Mouse (Mus musculus): ENCODE data around the gene Crb3. TPM values are rescaled to one million over a fixed set of nuclear protein-coding genes. Genes with fewer than 3 reads are reported as not detected.

Crb3 gene
- total RNA-seq, 2 experiments from 2014 or later: 0.36 to 0.67 TPM

DNA sequence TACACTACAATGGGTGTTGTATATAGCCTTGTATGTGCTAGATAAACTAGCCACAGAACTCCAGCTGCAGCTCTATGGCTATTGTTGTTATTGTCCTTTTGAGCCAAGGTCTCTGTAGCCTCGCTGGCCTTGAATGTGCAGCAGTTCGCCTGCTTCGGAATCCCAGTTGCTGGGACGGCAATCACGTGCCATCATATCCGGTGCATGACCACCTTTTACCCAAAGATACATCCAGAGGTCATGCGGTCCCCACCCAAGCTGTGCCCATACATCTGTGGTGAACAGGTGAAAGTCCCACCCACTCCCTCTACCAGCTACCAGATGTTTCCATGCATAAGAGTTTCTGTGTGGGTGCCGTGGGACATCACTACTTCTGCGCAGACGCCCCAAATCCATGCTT, 2.2 kb downstream of the Crb3 start:
- peak in 1 of 2 experiments; percentile 32 for DNase-seq (ENCODE audit: low spot score in 2 of 2)

DNA sequence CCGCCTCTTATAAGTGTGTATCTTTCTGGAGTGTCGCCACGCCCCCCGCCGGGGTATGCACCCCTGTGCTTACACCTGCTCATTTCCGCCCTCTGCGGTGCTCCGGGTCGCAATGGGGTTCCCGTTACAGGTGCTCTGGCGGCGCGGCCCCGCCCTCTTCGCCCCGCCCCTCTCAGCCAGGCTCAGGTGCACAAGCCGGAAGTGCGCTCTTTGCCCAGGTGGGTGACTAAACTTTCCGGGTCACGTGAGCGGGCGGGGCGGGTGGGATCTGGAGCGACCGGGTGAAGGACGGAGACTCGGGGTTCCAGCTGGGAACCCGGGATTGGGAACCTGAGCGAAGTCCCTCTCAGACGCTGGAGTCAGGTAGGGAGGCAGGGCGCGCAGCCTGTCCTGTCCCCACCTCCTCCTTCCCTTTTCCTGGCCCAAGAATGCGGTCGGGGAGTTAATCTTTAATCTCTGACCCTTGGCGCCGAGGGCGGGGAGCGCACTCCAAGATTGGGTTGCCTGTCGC, 3.2 kb downstream of the Crb3 start:
- peak in 1 of 2 experiments; percentile 33 for DNase-seq (ENCODE audit: low spot score in 2 of 2)

DNA sequence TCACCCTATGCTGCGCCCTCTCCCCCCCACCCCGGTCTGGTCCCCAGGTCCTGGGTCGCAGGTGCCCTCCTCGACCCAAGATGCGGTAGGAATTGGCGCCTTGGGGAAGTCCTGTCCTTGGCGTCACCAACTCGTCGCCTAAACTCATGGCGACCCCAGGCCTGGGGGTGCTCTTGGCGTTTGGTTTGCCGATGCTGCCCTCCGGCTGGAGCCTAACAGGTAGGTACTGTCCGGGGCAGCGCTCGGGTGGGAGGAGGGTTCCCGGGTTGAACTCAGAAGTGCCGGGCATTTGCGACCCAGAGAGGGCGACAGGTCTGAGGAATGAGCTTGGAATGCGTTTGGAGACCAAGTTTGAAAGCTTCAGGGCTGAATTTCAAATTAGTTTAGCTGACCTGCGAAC, 3.6 kb downstream of the Crb3 start:
- DNase-seq (ENCODE audit: low spot score in 2 of 2): peak in 1 of 2 experiments; percentile 9

DNA sequence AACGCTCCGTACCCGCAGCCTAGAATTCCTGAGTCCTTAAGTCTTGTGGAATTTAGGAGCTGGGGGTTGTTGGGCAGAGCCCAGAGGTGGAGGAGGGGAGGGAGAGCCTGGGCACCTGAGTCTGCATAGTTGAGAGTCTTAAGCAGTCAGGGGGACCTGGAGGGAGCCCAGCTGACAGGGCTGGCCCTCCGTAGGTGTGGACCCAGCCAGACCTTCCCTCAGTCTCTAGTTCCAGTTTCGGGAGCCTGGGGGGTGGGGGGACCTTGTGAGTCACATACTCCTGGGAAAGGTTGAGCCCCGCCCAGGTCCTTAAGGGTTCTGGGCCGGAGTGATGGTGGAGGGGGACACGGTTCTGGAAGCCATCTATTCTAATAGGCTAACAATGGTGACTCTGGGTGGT, 4.1 kb downstream of the Crb3 start:
- DNase-seq (ENCODE audit: low spot score in 2 of 2): no peak

DNA sequence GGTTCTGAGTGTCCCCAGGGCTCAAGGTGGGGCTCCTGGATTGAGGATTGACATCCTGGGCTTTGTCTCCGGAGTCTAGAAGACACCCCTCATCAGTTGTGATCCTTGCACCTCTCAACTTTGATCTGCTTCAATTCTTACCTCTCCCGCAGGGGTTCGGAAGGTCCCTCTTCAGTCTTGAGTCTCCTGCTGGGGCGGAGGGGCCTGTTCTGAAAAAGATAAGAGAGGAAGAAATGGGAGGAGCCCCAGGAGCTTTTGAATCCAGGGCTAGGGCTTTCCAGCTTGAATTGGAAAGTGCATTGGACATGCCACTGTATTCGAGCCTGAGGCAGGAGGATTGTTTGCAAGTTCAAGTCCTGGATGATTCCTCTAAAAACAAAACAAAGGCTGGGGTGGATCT, 8.0 kb downstream of the Crb3 start:
- no peak for DNase-seq (ENCODE audit: low spot score in 2 of 2)

DNA sequence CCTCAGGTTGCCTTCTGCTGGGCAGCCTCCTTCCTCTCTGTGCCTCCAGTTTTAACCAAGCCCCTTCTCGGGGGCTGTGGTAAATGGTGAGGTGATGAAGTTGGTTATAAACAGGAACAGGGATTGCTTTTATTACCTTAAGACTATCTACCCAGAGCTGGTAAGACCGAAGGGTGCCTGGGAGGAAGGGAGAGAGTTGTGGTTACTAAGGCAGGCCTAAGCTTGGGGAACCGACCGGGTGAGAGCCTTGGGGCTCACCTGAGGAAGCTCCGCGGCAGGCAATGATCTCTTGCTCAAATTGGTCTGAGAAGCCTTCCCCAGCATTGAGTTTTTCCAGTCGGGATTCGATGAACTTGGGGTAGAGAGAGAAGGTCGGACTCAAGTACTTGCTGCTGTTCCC, 11.4 kb downstream of the Crb3 start:
- no peak for DNase-seq (ENCODE audit: low spot score in 2 of 2)

DNA sequence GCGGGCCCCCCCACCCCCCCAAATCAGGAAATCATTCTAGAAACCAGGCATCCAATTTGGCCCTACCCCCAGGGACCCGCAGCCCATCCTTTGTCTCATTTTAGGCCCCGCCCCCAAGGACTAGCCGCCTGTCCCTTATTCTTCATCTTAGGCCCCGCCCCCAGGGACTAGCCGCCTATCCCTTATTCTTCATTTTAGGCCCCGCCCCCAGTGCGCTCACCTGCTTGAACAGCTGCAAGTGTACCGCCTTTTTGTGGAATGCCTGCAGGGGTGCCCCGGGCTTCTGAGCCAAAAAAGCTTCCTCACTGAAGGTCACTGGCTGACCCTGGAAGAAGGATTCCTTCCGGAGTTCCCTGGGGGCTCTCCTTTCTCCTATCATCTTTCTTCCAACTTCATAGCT, 11.8 kb downstream of the Crb3 start:
- DNase-seq (ENCODE audit: low spot score in 2 of 2): no peak

DNA sequence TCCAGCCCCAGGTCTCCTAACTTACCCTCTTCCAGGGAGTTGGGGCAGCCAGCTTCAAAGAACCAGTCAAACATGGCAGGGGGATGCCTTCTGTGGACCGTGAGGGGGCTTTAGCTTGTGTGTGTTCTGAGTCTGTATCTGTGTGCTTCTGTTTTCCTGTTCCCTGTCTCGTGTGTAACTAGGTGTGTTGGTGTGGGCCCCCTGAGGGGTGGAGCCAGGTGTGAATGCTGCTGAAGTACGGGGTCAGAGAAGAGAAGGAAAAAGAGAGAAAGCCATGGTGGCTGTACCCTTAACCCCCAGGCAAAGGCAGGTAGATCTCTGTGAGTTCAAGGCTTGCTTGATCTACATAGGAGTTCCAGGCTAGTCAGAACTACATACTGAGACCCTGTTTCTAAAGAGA, 18.0 kb downstream of the Crb3 start:
- no peak for DNase-seq (ENCODE audit: low spot score in 2 of 2)

DNA sequence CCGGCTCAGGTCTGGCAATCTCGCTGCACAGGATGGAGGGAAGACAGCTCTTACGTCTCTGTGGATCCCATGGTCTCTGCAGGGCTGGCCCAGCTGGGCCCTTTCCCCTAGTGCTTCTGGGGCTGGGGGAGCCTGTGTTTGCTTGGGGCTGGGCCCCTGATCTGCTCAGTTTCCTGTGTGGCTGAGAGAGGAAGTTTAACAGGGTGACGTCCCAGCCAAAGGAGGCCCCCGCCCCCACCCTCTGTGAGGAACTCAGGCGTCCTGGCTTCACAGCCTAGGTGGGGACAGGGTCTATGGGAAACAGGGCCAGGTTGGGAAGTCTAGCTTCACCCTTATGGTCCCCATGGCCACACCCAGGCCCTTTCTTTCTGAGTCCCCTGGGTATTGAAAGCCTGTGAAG, 19.4 kb downstream of the Crb3 start, which contains the start of gene Dennd1c:
Dennd1c (minus strand) TSS at position 179 of the 400 bp plus-strand sequence.
- DNase-seq (ENCODE audit: low spot score in 2 of 2): no peak

DNA sequence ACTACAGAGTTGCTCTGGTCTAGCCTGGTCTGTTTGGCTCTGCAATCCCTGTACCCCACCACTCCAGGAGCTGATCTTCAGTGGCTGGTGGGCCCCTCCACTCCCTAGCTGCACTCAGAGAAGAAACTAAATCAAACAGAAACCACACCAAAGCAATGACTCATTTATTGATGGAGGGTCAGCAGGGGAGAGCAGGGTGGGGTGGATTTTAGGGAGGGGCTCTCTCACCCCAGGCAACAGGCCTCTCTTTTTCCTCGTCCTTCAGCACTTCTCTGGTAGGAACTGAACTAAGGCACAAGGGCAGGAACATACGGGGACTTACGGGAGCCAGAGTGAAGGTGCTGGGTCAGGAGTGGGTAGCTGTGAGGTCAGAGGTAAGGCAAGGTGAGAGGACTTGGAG, 21.0 kb downstream of the Crb3 start:
- no peak for DNase-seq (ENCODE audit: low spot score in 2 of 2)

DNA sequence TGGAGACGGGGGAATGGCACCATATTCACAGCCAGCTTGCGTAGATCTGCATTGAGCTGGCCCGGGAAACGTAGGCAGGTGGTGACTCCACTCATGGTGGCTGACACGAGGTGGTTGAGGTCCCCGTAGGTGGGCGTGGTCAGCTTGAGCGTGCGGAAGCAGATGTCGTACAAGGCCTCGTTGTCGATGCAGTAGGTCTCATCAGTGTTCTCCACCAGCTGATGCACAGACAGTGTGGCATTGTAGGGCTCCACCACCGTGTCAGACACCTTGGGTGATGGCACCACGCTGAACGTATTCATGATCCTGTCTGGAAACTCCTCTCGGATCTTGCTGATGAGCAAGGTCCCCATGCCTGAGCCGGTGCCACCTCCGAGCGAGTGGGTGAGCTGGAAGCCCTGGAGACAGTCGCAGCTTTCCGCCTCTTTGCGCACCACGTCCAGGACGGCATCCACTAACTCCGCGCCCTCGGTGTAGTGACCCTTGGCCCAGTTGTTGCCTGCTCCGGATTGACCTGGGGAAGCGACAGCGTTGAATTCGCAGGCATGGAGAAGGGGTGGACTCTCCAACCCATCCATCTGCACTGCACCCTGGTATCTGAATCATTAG, 22.4 kb downstream of the Crb3 start:
- no peak for DNase-seq (ENCODE audit: low spot score in 2 of 2)

DNA sequence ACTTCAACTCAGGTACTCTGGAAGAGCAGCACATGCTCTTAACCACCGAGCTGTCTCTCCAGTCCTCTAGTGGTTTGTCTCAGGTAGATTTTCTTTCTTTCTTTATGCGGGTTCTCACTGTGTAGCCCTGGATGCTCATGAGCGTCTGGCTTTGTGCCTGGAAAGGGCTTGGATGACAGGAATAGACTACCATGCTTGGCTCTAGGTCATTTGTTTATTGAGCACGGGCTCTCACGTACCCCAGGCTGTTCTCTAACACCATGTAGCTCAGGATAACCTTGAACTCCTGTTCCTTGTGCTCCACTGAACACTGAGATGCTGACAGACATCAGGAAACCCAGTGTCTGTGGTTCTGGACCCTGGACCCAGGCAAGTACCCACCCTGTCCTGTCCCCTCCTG, 23.6 kb downstream of the Crb3 start:
- DNase-seq (ENCODE audit: low spot score in 2 of 2): no peak

DNA sequence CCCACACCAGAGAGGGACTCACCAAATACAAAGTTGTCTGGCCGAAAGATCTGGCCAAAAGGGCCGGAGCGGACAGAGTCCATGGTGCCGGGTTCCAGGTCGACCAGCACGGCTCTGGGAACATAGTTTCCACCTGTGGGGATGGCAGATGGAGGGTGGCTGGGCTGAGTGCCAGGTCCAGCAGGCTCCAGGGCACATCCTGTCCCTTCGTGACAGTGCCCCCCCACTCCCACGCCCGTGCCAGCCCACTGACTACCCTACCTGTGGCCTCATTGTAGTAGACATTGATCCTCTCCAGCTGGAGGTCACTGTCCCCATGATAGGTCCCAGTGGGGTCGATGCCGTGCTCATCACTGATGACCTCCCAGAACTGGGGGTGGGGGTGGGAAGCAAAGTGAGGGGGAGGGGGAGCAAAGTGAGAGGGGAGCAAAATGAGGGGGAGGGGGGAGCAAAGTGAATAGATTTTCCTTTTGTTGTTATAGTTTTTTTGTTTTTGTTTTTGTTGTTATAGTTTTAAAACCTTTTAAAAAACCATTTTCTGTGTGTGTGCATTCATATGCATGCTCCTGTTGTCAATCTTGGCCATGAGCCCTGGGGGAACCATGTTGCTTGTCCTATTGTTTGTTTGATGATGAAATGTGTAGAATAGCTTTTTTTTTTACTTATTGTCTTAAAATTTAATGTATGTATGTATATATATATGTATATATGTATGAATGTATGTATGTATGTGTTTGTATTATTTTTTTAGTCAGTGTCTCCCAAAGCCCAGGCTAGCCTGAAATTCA, 27.3 kb downstream of the Crb3 start:
- no peak for DNase-seq (ENCODE audit: low spot score in 2 of 2)

DNA sequence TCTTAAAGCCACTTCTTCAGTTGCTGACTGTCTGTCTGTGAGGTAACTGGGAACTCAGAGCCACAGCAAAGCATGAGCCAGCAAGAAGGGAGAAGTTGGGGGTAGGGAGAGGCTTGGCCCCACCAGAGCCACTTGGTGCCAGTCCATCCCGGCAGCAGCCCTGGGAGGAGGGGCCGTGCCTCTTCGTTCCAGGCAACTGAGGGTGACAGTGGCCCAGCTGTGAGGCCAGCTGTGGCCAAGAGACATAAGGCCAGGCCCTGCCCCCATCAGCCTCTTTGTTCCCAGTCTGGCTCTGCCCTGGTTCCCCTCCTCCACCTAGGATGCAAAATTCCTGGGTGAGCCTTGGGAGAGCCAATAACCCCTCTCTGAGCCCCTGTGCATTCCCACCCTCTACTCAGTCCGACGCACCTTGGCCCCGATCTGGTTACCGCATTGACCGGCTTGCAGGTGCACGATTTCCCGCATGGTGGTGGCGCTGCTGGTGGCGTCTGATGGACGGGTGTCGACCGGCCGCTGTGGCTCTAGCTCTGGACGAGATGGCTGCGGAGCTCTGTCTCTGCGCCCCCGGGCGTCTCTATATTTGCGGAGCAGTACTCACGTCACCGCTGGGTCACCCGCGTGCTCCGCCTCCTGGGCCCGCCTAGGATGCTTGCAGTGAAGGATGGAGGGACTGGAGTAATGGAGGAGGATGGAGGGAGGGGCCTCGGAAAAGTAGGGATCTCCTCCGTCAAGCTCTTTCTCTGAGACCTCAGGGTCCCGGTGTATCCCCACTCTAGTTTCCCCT, 28.3 kb downstream of the Crb3 start, which contains the start of gene Tubb4a:
Tubb4a (minus strand) TSS at position 734 of the 784 bp plus-strand sequence.
- no peak for DNase-seq (ENCODE audit: low spot score in 2 of 2)

DNA sequence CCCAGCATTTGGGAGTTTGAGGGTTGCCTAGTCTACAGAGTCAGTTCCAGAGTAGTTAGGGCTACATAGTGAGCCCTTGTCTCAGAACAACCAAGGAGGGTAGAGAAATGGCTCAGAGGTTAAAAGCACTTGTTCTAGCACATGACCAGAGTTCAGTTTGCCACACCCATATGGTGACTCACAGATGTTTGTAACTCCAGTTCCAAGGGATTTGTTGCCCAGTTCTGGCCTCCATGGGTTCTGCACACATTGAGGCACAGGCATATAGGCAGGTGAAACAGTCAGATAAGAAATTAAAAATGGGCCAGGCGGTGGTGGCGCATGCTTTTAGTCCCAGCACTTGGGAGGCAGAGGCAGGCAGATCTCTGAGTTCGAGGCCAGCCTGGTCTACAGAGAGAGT, 35.3 kb downstream of the Crb3 start:
- no peak for DNase-seq (ENCODE audit: low spot score in 2 of 2)

DNA sequence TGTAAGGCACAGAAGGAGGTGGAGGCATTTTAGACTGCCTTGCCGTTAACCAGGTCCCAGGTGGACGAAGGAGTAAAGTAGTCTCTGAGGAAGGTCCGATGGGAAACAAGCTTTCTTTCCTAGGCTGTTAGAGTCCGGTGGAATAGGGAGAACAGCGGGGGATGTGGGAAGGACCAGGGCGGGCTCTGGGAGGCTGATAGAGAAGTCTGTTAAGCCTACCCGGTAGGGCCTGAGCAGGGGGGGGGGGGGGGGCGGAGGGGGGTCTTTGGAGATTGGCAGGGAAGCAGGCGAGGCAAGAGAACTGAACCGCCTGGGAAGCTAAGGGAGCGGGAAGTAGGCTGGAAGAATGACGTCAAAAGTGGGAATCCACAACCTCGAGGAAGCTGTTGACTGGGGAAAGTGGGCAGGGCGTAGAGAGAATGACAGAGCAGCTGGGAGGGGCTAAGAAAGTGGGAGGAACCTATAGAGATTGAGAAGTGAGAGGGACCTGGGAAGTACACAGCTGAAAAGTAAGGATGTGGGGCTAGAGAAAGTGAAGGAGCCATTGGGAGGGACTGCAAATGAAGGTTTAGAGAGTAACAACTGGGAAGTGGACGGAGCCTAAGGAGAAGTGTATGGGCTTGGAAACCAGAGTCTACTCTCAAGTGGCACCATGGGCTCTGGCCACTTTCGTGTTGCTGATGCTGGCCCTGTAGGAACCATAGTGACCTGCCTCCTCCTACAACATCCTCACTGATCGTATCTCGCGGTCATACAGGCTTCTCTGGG, 37.1 kb downstream of the Crb3 start:
- no peak for DNase-seq (ENCODE audit: low spot score in 2 of 2)

DNA sequence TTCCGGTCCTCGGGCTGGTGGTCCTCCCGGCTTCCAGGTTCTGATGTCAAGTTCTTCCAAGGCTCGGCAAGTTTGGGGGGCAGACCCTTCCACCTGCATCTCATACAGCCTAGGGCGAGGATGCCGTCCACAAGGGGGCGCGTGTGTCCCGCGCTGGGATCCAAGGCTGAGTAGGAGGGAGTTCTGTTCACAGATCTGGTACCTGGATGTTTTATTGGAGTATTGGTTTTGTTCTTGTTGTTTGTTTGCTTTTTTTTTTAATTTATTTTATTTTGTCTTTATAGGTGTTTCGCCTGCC, 37.7 kb downstream of the Crb3 start:
- DNase-seq (ENCODE audit: low spot score in 2 of 2): peak; percentile 90 to 91

DNA sequence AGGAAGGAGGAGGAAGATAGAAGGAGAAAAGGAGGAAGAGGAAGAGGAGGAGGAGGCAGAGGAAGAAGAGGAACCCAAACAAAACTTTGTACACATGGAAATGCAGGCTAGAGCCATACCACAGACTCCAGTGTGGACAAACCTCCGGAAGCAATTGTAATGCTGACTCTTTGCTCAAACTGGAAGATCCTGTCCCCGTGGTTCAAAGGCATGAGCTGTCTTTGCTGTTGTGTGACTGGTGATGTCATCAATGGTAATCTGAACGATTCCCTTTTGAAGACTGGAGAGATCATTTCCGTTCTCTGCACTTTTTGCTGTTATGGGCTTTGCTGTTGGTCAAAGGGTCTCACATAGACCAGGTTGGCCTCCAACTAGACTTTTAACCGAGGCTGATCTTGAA, 39.4 kb downstream of the Crb3 start:
- DNase-seq (ENCODE audit: low spot score in 2 of 2): no peak

DNA sequence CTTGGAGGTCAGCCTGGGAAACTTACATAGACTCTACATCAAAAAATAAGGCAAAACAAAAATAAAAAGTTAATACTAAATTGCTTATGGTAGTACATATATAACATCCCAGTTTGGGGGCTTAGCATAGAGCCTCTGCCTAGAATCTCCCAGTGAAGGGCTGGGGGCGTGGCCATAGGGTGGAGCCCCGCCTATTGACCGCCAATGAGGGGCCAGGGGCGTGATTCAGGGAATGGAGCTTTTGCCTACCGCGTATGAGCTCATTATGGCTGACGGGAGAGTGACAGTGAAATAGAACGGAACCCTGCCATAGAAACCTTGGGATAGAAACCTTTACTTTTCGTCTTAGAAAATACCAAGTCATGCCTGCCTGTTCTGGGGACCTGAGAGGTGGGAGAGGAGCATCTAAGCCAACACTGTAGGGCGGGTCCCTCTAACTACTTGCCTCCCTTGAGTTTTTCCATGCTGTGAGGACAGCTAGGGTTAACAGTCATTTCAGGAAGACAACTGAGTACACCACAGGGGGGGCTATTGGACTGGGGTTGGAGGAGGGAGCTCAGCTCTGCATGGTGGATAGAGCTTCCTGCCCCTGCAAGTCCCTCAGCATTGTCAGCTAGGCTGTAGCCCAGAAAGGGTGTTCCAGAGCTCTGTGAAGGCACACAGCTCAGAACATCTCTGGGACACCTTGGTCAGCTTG, 40.9 kb downstream of the Crb3 start:
- DNase-seq (ENCODE audit: low spot score in 2 of 2): no peak

DNA sequence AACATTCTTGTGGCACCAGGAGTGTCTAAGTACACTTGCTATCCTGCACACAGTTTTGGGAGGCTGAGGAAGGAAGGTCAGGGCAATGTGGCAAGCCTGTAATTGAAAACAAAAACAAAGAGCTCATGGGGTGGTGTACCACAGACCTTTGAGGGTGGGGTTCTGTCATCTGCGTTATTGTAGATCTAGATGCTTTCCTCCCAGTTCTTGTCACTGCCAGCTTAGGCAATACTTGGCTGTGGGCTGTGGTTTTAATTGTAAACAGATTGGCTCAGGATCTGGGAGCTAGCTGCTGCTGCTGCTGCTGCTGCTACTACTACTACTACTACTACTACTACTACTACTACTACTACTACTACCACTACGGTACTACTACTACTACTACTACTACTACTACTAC, 43.4 kb downstream of the Crb3 start:
- no peak for DNase-seq (ENCODE audit: low spot score in 2 of 2)

DNA sequence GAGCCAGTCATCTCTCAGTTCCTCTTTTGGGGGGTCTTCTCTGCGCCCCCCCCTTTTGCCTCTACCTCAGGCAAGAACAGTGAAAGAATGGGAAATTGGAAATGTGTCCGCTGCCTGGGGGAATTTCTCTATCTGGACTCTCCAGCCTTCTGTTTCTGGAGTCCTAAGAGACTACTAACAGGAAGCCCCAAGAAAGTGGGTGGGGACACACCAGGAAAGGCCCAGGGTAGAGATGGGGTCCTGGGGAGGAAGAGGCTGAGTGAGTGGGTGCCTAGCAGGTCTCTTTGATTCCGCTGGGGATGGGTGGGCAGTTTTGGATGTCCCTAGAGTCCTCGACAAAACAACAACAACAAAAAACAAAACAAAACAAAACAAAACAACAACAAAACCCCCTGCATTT, 45.6 kb downstream of the Crb3 start:
- no peak for DNase-seq (ENCODE audit: low spot score in 2 of 2)

Data from adrenal gland, adult 18-20 months (tissue).